Mouse (Mus musculus) stomach, embryonic 16.5 days (tissue): ENCODE data around the gene Actr6. TPM values are rescaled to one million over a fixed set of nuclear protein-coding genes. Genes with fewer than 3 reads are reported as not detected.

Source experiments
- ATAC-seq: fragments of 200-750 bp; cut with Nextera tagmentation; 2 replicates; pipeline ENCODE4 v1.8.0; 2017; ENCODE audit warnings: moderate number of reproducible peaks, moderate TSS enrichment; ENCODE audit not compliant: insufficient read depth, low FRiP score
- H3K27ac ChIP-seq: fragments of 300-500 bp; sonication (generic); 2 replicates; pipeline ENCODE4 v1.5.1; 2014; ENCODE audit warnings: low read length
- H3K27me3 ChIP-seq: fragments of 300-500 bp; sonication (generic); 2 replicates; pipeline ENCODE4 v1.6.1; 2014; ENCODE audit warnings: low read length, control low read depth, mixed read lengths; ENCODE audit not compliant: control insufficient read depth, insufficient read depth
- H3K36me3 ChIP-seq: fragments of 300-500 bp; sonication (generic); 2 replicates; pipeline ENCODE4 v1.6.1; 2014; ENCODE audit warnings: low read length; ENCODE audit not compliant: control insufficient read depth, insufficient read depth
- H3K4me1 ChIP-seq: fragments of 300-500 bp; sonication (generic); 2 replicates; pipeline ENCODE4 v1.6.1; 2014; ENCODE audit warnings: low read length, control low read depth, mixed read lengths; ENCODE audit not compliant: control insufficient read depth, insufficient read depth
- H3K4me2 ChIP-seq: fragments of 300-500 bp; sonication (generic); 2 replicates; pipeline ENCODE4 v1.6.1; 2014; ENCODE audit warnings: low read depth, low read length, mixed read lengths
- H3K4me3 ChIP-seq: fragments of 300-500 bp; sonication (generic); replicated peaks from 2 replicates; pipeline ENCODE4 v1.5.1; 2014; ENCODE audit warnings: mild to moderate bottlenecking, low read length
- H3K9ac ChIP-seq: fragments of 300-500 bp; sonication (generic); 2 replicates; pipeline ENCODE4 v1.6.1; 2014; ENCODE audit warnings: low read length
- H3K9me3 ChIP-seq: fragments of 300-500 bp; sonication (generic); replicated peaks from 2 replicates; pipeline ENCODE4 v1.6.1; 2016; ENCODE audit warnings: low read length, control low read depth; ENCODE audit not compliant: control insufficient read depth
- WGBS: fragments of 180-500 bp; shearing (Covaris S2); extraction: QIAGEN DNeasy Blood & Tissue Kit; methylation state at CpG from one replicate; pipeline ENCODE4 v1.1.7; 2014; 5-methylcytosine and 5-hydroxymethylcytosine counted together
- polyA plus RNA-seq: library from polyadenylated mRNA; unstranded; fragments of >200 nt; fragmentation: Nextera tagmentation; extraction: Ambion mirVana; gene quantifications from 2 replicates; pipeline ENCODE4 v1.2.1, GENCODE M21; 2015

The Actr6 gene
- polyA plus RNA-seq, result 19.2 and 30.3 TPM in 2 replicates

DNA sequence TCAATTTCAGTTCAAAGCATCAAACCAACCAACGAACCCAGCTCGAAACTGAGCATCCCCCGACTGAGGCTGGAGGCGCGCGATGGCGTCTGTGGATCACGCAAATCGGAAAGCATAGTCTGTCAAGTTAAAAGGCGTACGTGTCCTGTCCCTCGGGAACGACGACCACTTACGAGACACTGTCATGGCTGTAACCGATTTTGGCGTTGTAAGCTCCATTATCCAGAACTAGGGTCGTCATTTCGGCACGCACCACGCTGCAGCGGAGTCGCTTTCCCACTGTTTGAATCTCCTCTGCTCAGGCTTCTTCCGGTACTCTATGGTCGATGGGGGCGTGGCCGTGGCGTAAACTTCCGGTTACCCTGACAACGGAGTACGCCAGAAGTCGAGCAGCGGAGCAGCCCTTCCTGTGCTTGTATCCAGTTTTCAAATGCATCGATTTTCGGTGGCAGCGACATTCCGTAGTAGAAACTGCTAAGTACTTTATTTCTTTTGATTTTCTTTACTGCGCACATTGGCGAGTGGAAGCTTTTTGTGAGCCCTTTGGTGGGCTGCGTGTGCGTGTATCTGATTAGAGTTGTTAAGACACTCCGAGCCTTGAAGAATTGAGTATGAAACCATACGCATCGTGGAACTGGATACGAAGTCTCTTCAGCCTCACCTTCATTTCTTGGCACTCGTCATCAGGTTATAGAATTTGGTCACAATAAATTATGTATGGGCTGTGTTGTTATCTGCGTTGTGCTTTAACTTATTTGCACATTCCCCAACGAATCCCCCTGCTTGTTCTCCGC, at the start of gene Actr6:
Gene Actr6, minus strand, starts transcription at position 295 of the 794 bp plus-strand sequence.
- Histone ChIP-seq H3K9ac (peak within 1 kb of the TSS; percentile 73), H3K4me2 (peak within 1 kb of the TSS; percentile 88), H3K27me3 (no peaks in the 10 kb centered on the region), H3K27ac (no peak within 1 kb of the TSS), H3K36me3 (no peaks in the 10 kb centered on the region), H3K4me1 (peaks cover 6% of the 10 kb centered on the region), H3K4me3 (peak within 1 kb of the TSS; percentile 66), H3K9me3 (no peaks in the 10 kb centered on the region)
- ATAC-seq, result peak; percentile 97
- WGBS, result under 1% methylated on average over 49 of the region's 49 CpGs

DNA sequence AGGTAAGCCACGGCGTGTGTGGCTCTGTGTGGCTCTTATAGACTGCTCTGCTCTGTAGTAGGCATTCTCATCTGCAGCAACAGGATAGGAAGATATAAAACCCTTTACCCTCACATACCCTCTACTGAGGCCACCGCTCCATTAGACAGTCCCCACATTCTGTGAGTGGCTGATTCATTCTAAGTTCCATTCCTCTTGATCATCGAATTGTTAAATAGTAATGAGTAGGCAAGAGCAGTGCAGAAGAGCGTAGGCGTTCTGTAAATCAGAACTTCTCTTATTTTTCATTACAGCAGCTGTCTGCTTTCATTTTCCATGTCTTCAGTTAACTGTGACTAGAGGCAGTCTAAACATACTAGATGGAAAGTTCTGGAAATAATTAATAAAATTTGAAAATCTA, 43.9 kb upstream of the Actr6 start:
- no peaks in the 10 kb centered on the region for H3K27me3 ChIP-seq
- H3K4me2 ChIP-seq, result no peak overlapping the region
- 91% methylated on average over 6 of the region's 6 CpGs for WGBS
- H3K4me1 ChIP-seq, result no peaks in the 10 kb centered on the region
- H3K27ac ChIP-seq, result no peak overlapping the region
- H3K36me3 ChIP-seq, result no peaks in the 10 kb centered on the region
- no peaks in the 10 kb centered on the region for H3K9me3 ChIP-seq
- no peak overlapping the region for H3K9ac ChIP-seq
- ATAC-seq, result no peak
- no peak overlapping the region for H3K4me3 ChIP-seq

DNA sequence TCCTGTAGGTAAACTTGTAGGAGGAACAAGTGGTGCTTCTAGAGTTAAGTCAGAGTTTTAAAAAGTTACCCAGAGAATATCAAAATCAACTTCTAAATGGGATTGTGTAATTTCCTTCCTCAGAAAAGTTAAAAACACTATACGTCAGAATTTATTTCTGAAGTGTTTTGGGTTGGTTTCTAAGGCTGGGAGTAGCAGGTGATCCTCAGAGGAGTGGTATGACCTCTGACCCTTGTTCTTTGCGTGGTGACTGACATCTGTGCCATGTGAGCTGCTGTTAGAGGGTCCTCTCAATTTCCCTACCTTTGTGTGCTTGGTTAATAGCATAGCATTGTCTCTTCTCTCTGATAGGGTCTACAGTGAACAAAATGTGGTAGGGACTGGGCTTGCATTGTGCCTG, 39.8 kb upstream of the Actr6 start:
- no peak for ATAC-seq
- Histone ChIP-seq H3K9ac (no peak overlapping the region), H3K4me1 (peaks cover 7% of the 10 kb centered on the region; the same call in 1 of the 2 replicates), H3K27me3 (no peaks in the 10 kb centered on the region), H3K36me3 (no peaks in the 10 kb centered on the region), H3K9me3 (no peaks in the 10 kb centered on the region), H3K27ac (no peak overlapping the region), H3K4me3 (no peak overlapping the region), H3K4me2 (no peak overlapping the region)
- WGBS, result 58% methylated on average over 2 of the region's 2 CpGs

DNA sequence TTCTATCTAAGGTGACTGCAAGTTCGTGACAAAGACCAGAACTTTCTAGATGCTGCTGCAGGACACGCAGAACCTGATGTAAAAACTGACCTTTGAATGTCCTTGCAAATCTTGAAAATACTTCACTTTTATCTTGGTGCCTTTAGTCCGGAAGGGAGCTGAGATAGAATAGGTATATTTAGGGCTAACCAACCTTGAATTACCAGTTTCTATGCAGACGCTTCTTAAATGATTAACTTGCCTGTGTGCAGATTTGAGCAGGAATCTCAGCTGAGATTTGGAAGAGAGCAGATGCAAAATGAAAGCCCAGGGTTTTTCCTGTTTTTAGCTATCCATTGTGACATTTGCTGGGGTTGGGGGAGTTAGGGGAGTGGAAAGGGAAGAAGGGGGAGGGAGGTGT, 37.0 kb upstream of the Actr6 start:
- peak overlapping the region; percentile 72; the same call in 1 of the 2 replicates for H3K27ac ChIP-seq
- H3K36me3 ChIP-seq, result no peaks in the 10 kb centered on the region
- peak overlapping the region; percentile 34 for H3K4me2 ChIP-seq
- H3K9ac ChIP-seq, result no peak overlapping the region
- H3K27me3 ChIP-seq, result no peaks in the 10 kb centered on the region
- no peak overlapping the region for H3K4me3 ChIP-seq
- peak; percentile 48; the same call in 1 of the 2 replicates for ATAC-seq
- peaks cover 7% of the 10 kb centered on the region; the same call in 1 of the 2 replicates for H3K4me1 ChIP-seq
- WGBS, result 43% methylated on average over 4 of the region's 4 CpGs
- no peaks in the 10 kb centered on the region for H3K9me3 ChIP-seq

DNA sequence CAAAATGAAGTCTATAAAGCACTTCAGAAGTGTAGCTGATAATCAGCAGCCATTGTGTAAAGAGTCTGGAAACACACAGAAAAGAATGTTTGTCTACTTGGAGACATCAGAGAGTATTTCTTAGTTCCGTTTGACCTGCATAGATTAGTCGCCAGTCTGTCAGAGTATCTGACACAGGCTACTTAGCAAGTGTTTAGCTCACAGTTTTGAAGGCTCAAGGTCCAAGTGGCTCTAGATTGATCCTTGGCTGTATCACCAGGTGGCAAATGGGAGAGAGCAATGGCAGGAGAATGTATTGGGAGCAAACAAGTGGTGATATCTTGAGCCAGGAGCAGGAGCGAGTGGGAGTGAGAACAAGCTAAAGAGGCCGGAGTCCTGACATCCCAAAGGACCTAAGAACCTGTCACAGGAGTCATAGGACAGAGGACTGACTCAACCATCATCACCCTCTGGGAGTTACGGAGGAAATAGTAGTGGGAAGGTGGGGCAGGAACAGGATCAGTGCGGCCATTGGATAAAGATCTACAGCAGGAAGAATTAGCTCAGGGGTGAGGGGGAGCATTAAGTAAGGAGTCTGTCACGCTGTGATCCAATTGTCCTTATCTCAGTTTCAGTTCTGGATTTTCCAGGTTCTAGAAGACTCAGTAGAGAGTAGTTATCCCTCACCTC, 36.4 kb upstream of the Actr6 start:
- Histone ChIP-seq H3K9me3 (no peaks in the 10 kb centered on the region), H3K4me1 (peaks cover 7% of the 10 kb centered on the region; the same call in 1 of the 2 replicates), H3K4me2 (peak overlapping the region; percentile 34), H3K27me3 (no peaks in the 10 kb centered on the region), H3K4me3 (no peak overlapping the region), H3K36me3 (no peaks in the 10 kb centered on the region), H3K27ac (peak overlapping the region; percentile 72; the same call in 1 of the 2 replicates), H3K9ac (no peak overlapping the region)
- ATAC-seq, result peak; percentile 42; the same call in 1 of the 2 replicates
- WGBS, result 56% methylated on average over 7 of the region's 7 CpGs

DNA sequence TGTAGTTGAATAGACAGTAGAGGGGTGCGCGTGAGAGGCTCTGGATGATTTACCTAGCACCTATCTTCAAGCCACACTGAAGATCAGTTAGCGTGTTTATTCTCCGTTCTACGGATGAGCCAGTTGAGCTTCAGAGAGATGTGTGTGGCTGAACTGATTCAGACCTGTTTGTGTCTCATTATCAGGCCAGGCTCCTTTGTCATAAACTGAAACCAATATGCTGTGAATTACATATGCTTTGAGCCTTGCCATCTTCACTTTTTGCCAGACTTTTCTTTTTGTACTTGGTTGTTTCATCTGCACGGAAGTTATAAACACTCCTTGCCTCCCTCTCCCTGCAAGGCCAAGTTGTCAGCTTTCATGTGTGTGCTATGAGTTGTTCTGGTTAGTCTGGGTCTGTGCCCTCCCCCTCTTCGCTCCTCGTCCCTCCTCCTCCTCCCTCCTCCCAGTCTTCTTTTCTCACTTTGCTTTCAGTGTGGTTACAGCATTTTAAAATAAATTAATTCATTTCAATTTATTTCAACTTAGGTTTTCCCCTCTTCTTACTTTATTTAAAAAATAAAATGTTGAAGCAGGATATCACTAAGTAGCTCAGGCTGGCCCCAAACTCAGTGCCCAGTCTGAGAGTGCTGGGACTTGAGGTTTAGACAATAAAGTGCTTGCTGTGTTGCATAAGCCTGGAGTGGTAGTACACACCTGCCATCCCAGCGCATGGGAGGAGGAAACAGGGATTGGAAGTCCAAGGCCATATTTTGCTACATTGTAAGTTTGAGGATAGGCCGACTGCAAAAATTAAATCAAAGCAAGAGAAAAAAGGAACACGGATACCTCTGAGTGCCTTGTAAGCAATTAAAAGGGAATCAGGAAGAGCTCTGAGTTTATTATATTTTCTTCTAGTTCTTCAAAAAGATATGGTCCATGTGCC, 34.0 kb upstream of the Actr6 start:
- Histone ChIP-seq H3K27ac (no peak overlapping the region), H3K9me3 (no peaks in the 10 kb centered on the region), H3K4me2 (no peak overlapping the region), H3K36me3 (no peaks in the 10 kb centered on the region), H3K4me1 (peaks cover 7% of the 10 kb centered on the region; the same call in 1 of the 2 replicates), H3K4me3 (no peak overlapping the region), H3K27me3 (no peaks in the 10 kb centered on the region), H3K9ac (no peak overlapping the region)
- 78% methylated on average over 11 of the region's 11 CpGs for WGBS
- no peak for ATAC-seq

DNA sequence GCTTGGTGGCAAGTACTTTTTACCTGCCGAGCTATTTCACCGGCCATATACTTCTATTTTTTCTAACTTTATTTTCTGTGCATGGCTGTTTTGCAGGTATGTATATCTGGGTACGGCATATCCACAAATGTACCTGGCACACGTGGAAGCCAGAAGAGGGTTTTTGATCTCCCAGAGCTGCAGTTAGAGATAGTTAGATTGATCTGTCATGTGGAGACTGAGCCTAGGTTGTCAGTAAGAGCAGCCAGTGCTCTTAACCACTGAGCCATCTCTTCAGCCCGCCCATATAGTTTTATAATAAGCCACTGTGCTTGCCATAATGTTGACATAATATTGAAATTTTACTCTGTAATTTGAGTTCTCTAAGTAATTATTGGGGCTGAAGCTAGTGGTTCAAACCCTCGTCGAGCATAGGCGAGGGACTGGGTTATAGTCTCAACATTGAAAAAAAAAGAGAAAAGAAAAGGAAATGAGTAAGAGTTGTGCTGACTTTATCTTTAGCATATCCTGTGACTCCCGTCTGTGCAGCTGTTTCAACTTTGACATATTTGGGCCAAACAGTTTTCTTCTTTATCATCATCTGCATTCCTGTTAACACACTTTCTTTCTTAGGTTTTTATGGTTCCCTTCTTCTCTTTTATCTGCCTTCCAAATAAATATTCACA, 32.5 kb upstream of the Actr6 start:
- no peak overlapping the region for H3K4me2 ChIP-seq
- WGBS, result 73% methylated on average over 9 of the region's 9 CpGs
- H3K9ac ChIP-seq, result no peak overlapping the region
- ATAC-seq, result no peak
- H3K27me3 ChIP-seq, result no peaks in the 10 kb centered on the region
- H3K27ac ChIP-seq, result no peak overlapping the region
- H3K9me3 ChIP-seq, result no peaks in the 10 kb centered on the region
- H3K4me1 ChIP-seq, result peaks cover 7% of the 10 kb centered on the region; the same call in 1 of the 2 replicates
- H3K4me3 ChIP-seq, result no peak overlapping the region
- H3K36me3 ChIP-seq, result no peaks in the 10 kb centered on the region

DNA sequence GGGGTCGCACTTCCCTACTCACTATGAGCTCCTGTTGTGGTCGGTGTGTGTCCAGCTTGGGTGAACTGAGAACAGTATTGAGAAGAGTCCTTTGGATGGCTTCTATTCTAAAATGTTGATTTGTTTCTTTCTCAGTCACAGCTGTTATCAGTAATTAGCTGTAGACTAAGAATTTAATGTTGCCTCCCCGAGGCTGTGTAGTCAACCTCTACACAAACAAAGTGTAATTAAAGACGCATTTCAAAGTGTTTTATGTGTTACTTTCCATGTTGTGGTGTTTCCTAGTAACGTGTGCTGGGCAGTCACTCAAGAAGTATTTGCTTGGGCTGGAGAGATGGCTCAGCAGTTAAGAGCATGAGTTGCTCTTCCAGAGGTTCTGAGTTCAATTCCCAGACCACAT, 28.7 kb upstream of the Actr6 start:
- no peaks in the 10 kb centered on the region for H3K36me3 ChIP-seq
- H3K4me2 ChIP-seq, result no peak overlapping the region
- H3K4me3 ChIP-seq, result no peak overlapping the region
- no peaks in the 10 kb centered on the region for H3K4me1 ChIP-seq
- no peaks in the 10 kb centered on the region for H3K27me3 ChIP-seq
- no peak overlapping the region for H3K27ac ChIP-seq
- no peak overlapping the region for H3K9ac ChIP-seq
- no peaks in the 10 kb centered on the region for H3K9me3 ChIP-seq
- no peak for ATAC-seq
- 87% methylated on average over 5 of the region's 5 CpGs for whole genome bisulfite sequencing
